Mouse (Mus musculus): ENCODE measurements around the gene Vstm5.

Gene Vstm5

DNA sequence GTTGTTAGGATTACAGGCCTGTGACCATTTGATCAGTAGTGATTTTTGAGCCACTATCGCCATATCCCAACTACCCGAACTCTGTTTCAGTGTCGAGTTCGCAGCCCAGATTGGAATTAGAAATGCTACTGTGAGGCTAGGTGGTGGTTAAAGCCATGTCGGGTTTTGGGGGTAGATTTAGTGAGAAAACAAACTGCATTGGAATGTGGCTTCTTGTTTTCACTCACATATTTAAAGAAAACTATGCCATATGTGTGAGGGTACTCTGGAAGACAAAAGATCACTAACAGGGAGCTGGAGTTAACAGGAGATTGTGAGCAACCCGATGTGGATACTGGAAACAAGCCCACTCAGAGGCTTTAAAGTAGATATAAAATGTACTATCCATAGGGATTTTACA, 68.4 kb downstream of the Vstm5 start:
- in situ Hi-C loops (cut with MboI; ENCODE audit: low sequenced_read_pairs), result no loop called here

DNA sequence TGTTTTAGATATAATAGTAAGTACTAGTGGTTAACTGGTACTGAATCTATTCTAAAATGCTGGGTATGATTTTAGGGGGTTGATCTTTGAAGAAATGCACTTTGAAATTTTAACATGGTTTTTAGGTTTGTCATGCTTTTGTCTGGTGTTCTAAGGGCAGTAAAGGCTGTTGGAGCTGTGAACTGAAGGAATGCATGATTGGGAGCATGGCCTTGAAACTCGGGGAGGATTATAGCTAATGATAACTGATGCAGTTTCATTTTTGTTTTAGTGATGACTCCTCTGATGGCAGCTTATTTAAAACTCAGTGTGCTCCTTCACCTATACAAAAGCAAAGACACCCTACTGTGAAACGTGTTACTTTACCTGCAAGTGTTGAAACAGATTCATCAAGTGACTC, 69.4 kb downstream of the Vstm5 start:
- in situ Hi-C loops (cut with MboI; ENCODE audit: low sequenced_read_pairs), result no loop called here

Measured in CH12F3 (cell line).